Mouse (Mus musculus): Measurements from ENCODE around the gene Tmem59l. TPM values are rescaled to one million over a fixed set of nuclear protein-coding genes. Genes with fewer than 3 reads are reported as not detected.

The Tmem59l gene
- 1.2 and 1.6 TPM in 2 replicates for polyA plus RNA-seq (2012; rRNA removed)

- Histone ChIP-seq H3K4me3 (ENCODE audit: low read depth, low read length) (peak within 1 kb of the TSS; percentile 37), H3K36me3 (ENCODE audit: control insufficient read depth, insufficient read depth, low read length) (no peaks in the 10 kb centered on the region), H3K27me3 (ENCODE audit: control insufficient read depth, insufficient read depth, low read length) (peaks cover 66% of the 10 kb centered on the region), H3K27ac (ENCODE audit: insufficient read depth, low read depth, low read length) (no peak within 1 kb of the TSS), H3K4me1 (ENCODE audit: control insufficient read depth, insufficient read depth, insufficient read length, low read length) (peaks cover 8% of the 10 kb centered on the region)
- WGBS, result 10% methylated on average over 33 of the region's 33 CpGs
- no peak for TF ChIP-seq CTCF (IDR thresholded peaks at IDR 0.05; ENCODE audit: extremely low read depth, insufficient read length, insufficient replicate concordance, low read depth, low read length)
These were observed at the start of gene Tmem59l for GRCm38 (mm10) chr8:70486941-70487520. Gene Tmem59l (minus strand): TSS chr8:70487358.

GRCm38 (mm10) chr8:70535701-70536100 is 48.5 kb upstream of the Tmem59l start:
- WGBS, result 99% methylated on average over 2 of the region's 2 CpGs
- H3K36me3 ChIP-seq (ENCODE audit: control insufficient read depth, insufficient read depth, low read length), result peaks cover 48% of the 10 kb centered on the region

GRCm38 (mm10) chr8:70535221-70535620 is 48.1 kb upstream of the Tmem59l start:
- TF ChIP-seq CTCF (IDR thresholded peaks at IDR 0.05; ENCODE audit: extremely low read depth, insufficient read length, insufficient replicate concordance, low read depth, low read length) (no peak), POLR2A (IDR thresholded peaks at IDR 0.05; ENCODE audit: low read depth, low read length) (no peak)
- no peaks in the 10 kb centered on the region for H3K27me3 ChIP-seq (ENCODE audit: control insufficient read depth, insufficient read depth, low read length)
- peaks cover 5% of the 10 kb centered on the region; the same call in 1 of the 2 replicates for H3K4me1 ChIP-seq (ENCODE audit: control insufficient read depth, insufficient read depth, insufficient read length, low read length)
- 85% methylated on average over 3 of the region's 3 CpGs for WGBS
- no peak overlapping the region for H3K4me3 ChIP-seq (ENCODE audit: low read depth, low read length)
- H3K27ac ChIP-seq (ENCODE audit: insufficient read depth, low read depth, low read length), result no peak overlapping the region
- peaks cover 52% of the 10 kb centered on the region for H3K36me3 ChIP-seq (ENCODE audit: control insufficient read depth, insufficient read depth, low read length)

More at GRCm38 (mm10) chr8:70535701-70536100, 48.5 kb upstream of the Tmem59l start:
- TF ChIP-seq POLR2A (IDR thresholded peaks at IDR 0.05; ENCODE audit: low read depth, low read length) (no peak), CTCF (IDR thresholded peaks at IDR 0.05; ENCODE audit: extremely low read depth, insufficient read length, insufficient replicate concordance, low read depth, low read length) (no peak)
- H3K4me1 ChIP-seq (ENCODE audit: control insufficient read depth, insufficient read depth, insufficient read length, low read length), result peaks cover 6% of the 10 kb centered on the region; the same call in 1 of the 2 replicates
- H3K4me3 ChIP-seq (ENCODE audit: low read depth, low read length), result no peak overlapping the region
- no peaks in the 10 kb centered on the region for H3K27me3 ChIP-seq (ENCODE audit: control insufficient read depth, insufficient read depth, low read length)
- no peak overlapping the region for H3K27ac ChIP-seq (ENCODE audit: insufficient read depth, low read depth, low read length)

- H3K4me3 ChIP-seq (ENCODE audit: low read depth, low read length), result no peak overlapping the region
- WGBS, result 91% methylated on average over 12 of the region's 12 CpGs
- H3K27ac ChIP-seq (ENCODE audit: insufficient read depth, low read depth, low read length), result no peak overlapping the region
- no peaks in the 10 kb centered on the region for H3K27me3 ChIP-seq (ENCODE audit: control insufficient read depth, insufficient read depth, low read length)
- H3K36me3 ChIP-seq (ENCODE audit: control insufficient read depth, insufficient read depth, low read length), result peaks cover 54% of the 10 kb centered on the region
- H3K4me1 ChIP-seq (ENCODE audit: control insufficient read depth, insufficient read depth, insufficient read length, low read length), result peaks cover 8% of the 10 kb centered on the region
- TF ChIP-seq POLR2A (IDR thresholded peaks at IDR 0.05; ENCODE audit: low read depth, low read length) (no peak), CTCF (IDR thresholded peaks at IDR 0.05; ENCODE audit: extremely low read depth, insufficient read length, insufficient replicate concordance, low read depth, low read length) (no peak)
These were observed 47.1 kb upstream of the Tmem59l start for GRCm38 (mm10) chr8:70534281-70534680.

GRCm38 (mm10) chr8:70530314-70530713 is 43.2 kb upstream of the Tmem59l start:
- Histone ChIP-seq H3K27me3 (ENCODE audit: control insufficient read depth, insufficient read depth, low read length) (no peaks in the 10 kb centered on the region), H3K4me3 (ENCODE audit: low read depth, low read length) (no peak overlapping the region), H3K4me1 (ENCODE audit: control insufficient read depth, insufficient read depth, insufficient read length, low read length) (peaks cover 13% of the 10 kb centered on the region), H3K36me3 (ENCODE audit: control insufficient read depth, insufficient read depth, low read length) (peaks cover 45% of the 10 kb centered on the region), H3K27ac (ENCODE audit: insufficient read depth, low read depth, low read length) (peak overlapping the region; percentile 55)
- TF ChIP-seq CTCF (IDR thresholded peaks at IDR 0.05; ENCODE audit: extremely low read depth, insufficient read length, insufficient replicate concordance, low read depth, low read length) (no peak), POLR2A (IDR thresholded peaks at IDR 0.05; ENCODE audit: low read depth, low read length) (no peak)
- 83% methylated on average over 2 of the region's 2 CpGs for WGBS

GRCm38 (mm10) chr8:70529741-70530161 is 42.6 kb upstream of the Tmem59l start:
- TF ChIP-seq CTCF (IDR thresholded peaks at IDR 0.05; ENCODE audit: extremely low read depth, insufficient read length, insufficient replicate concordance, low read depth, low read length) (no peak), POLR2A (IDR thresholded peaks at IDR 0.05; ENCODE audit: low read depth, low read length) (no peak)
- 46% methylated on average over 3 of the region's 3 CpGs for WGBS
- no peak overlapping the region for H3K4me3 ChIP-seq (ENCODE audit: low read depth, low read length)
- H3K27me3 ChIP-seq (ENCODE audit: control insufficient read depth, insufficient read depth, low read length), result no peaks in the 10 kb centered on the region
- peaks cover 13% of the 10 kb centered on the region for H3K4me1 ChIP-seq (ENCODE audit: control insufficient read depth, insufficient read depth, insufficient read length, low read length)
- H3K27ac ChIP-seq (ENCODE audit: insufficient read depth, low read depth, low read length), result peak overlapping the region; percentile 83
- peaks cover 40% of the 10 kb centered on the region for H3K36me3 ChIP-seq (ENCODE audit: control insufficient read depth, insufficient read depth, low read length)

- H3K36me3 ChIP-seq (ENCODE audit: control insufficient read depth, insufficient read depth, low read length), result peaks cover 35% of the 10 kb centered on the region
- WGBS, result 62% methylated on average over 5 of the region's 5 CpGs
- H3K27me3 ChIP-seq (ENCODE audit: control insufficient read depth, insufficient read depth, low read length), result no peaks in the 10 kb centered on the region
- H3K4me1 ChIP-seq (ENCODE audit: control insufficient read depth, insufficient read depth, insufficient read length, low read length), result peaks cover 13% of the 10 kb centered on the region
- peak overlapping the region; percentile 83 for H3K27ac ChIP-seq (ENCODE audit: insufficient read depth, low read depth, low read length)
- H3K4me3 ChIP-seq (ENCODE audit: low read depth, low read length), result 0 out of 2 replicates have a peak overlapping the region, but pooled peaks have one; percentile 3
- TF ChIP-seq CTCF (IDR thresholded peaks at IDR 0.05; ENCODE audit: extremely low read depth, insufficient read length, insufficient replicate concordance, low read depth, low read length) (no peak), POLR2A (IDR thresholded peaks at IDR 0.05; ENCODE audit: low read depth, low read length) (no peak)
These were observed 42.1 kb upstream of the Tmem59l start for GRCm38 (mm10) chr8:70529299-70529698.
